Mouse (Mus musculus): ENCODE results near the gene Gm428. TPM values are rescaled to one million over a fixed set of nuclear protein-coding genes. Genes with fewer than 3 reads are reported as not detected.

Gene Gm428
- polyA plus RNA-seq (2012; rRNA removed) = not detected in 2 replicates

DNA sequence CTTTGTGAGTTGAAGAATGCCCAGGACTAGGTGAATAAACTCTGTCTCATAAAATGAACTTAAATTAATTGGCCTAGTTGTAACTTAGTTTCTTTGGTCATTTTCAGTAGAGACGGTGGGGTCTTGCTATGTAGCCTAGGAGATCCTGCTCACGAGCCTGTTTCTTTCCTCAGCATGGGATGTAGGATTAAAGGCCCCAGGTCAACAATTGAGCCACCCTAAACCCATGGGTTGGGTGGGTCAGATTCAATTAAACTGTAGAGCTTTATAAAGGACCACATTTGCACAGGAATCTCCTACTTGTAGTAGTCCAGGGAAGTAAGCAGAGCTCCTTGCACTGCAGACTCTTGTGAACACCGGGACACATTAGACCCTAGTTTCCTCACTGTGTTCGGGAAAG lies at the start of gene Gm428:
Gm428 (plus strand) TSS at position 301 of the 400 bp plus-strand sequence.

DNA sequence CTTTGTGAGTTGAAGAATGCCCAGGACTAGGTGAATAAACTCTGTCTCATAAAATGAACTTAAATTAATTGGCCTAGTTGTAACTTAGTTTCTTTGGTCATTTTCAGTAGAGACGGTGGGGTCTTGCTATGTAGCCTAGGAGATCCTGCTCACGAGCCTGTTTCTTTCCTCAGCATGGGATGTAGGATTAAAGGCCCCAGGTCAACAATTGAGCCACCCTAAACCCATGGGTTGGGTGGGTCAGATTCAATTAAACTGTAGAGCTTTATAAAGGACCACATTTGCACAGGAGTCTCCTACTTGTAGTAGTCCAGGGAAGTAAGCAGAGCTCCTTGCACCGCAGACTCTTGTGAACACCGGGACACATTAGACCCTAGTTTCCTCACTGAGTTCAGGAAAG lies 45.5 kb upstream of the Gm428 start, which contains the start of gene Gm11236:
Gm11236 (plus strand) TSS at position 301 of the 400 bp plus-strand sequence.

DNA sequence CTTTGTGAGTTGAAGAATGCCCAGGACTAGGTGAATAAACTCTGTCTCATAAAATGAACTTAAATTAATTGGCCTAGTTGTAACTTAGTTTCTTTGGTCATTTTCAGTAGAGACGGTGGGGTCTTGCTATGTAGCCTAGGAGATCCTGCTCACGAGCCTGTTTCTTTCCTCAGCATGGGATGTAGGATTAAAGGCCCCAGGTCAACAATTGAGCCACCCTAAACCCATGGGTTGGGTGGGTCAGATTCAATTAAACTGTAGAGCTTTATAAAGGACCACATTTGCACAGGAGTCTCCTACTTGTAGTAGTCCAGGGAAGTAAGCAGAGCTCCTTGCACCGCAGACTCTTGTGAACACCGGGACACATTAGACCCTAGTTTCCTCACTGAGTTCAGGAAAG lies 15.3 kb upstream of the Gm428 start, which contains the start of gene Gm11239:
Gm11239 (plus strand) TSS at position 301 of the 400 bp plus-strand sequence.

Other genes with a start within 250 kb of the Gm428 start
- not detected in 2 replicates for gene Gm11238, start 75.6 kb upstream of the Gm428 start, polyA plus RNA-seq (2012; rRNA removed)
- not detected in 2 replicates for gene Gm11237, start 60.5 kb upstream of the Gm428 start, polyA plus RNA-seq (2012; rRNA removed)
- gene Gm11236, start 45.4 kb upstream of the Gm428 start, polyA plus RNA-seq (2012; rRNA removed) = not detected in 2 replicates
- gene Gm11239, start 15.2 kb upstream of the Gm428 start, polyA plus RNA-seq (2012; rRNA removed) = not detected in 2 replicates
- gene Rasef, start 107.5 kb downstream of the Gm428 start, polyA plus RNA-seq (2012; rRNA removed) = 0.22 and 0.67 TPM in 2 replicates
- not detected in 2 replicates for gene Gm11758, start 192.8 kb downstream of the Gm428 start, polyA plus RNA-seq (2012; rRNA removed)
- gene Gm11757, start 207.6 kb downstream of the Gm428 start, polyA plus RNA-seq (2012; rRNA removed) = not detected in 2 replicates
- not detected in 2 replicates for gene Gm13871, start 222.4 kb downstream of the Gm428 start, polyA plus RNA-seq (2012; rRNA removed)
- 0.09 TPM in 1 of 2 replicates, not detected in the other for gene Gm11756, start 237.2 kb downstream of the Gm428 start, polyA plus RNA-seq (2012; rRNA removed)

Data from central nervous system, embryonic 11.5 days (tissue).